20 mouse cellular contexts compared by ENCODE assay signal in genomic region chr1:135359071-135359470, GRCm38 (mm10). TPM values are rescaled to one million over a fixed set of nuclear protein-coding genes. Genes with fewer than 3 reads are reported as not detected.
DNase-seq lines count a peak whose midpoint lies in the region; ATAC-seq and TF ChIP-seq lines count a peak whose summit lies in the region.
"Had no signal": no experiment of that assay in that cellular context is flagged by ENCODE, and none has a peak within 500 bp of the region (broad histone marks: within the 10 kb centered on the region; RNA-seq: fewer than 3 reads in every experiment).

No protein-coding gene starts in this region.

- no peak for DNase-seq in heart, adult 8-10 months (ENCODE audit: low spot score)
- peak; percentile 44 for DNase-seq in kidney, postnatal 0 days (ENCODE audit: low spot score)
- no peak for DNase-seq in kidney, adult 18-20 months
- peak; percentile 33 for DNase-seq in R1 (ENCODE audit: low read depth, low spot score)
- no peak for DNase-seq in right cerebral cortex, postnatal 10 days (ENCODE audit: low spot score in 2 of 2)
- DNase-seq in layer of hippocampus, adult 8-10 months (ENCODE audit: low spot score in 2 of 2), result no peak
- DNase-seq: adrenal gland, postnatal 10 days; cerebellum, adult 8-10 months; kidney, adult 9 months; liver; lung, adult 2 months; thymus, postnatal 36 days had no signal

- no peak overlapping the region for H3K27ac ChIP-seq in heart, embryonic 12.5 days (ENCODE audit: poor library complexity, severe bottlenecking)
- no peak overlapping the region for H3K27ac ChIP-seq in kidney, postnatal 0 days
- H3K27ac ChIP-seq: embryonic facial prominence, embryonic 13.5 days; forebrain, embryonic 12.5 days; hindbrain, embryonic 13.5 days; midbrain, embryonic 10.5 days; neural tube, embryonic 15.5 days had no signal

- peak; percentile 57 for ATAC-seq in heart, embryonic 12.5 days (ENCODE audit: insufficient number of reproducible peaks, low FRiP score)
- peak; percentile 57 for ATAC-seq in kidney, postnatal 0 days (replicated peaks; ENCODE audit: low FRiP score, low read depth)

- H3K9ac ChIP-seq in heart, embryonic 12.5 days, result no peak overlapping the region
- no peak overlapping the region for H3K9ac ChIP-seq in kidney, postnatal 0 days (ENCODE audit: low read depth, low read length)
- H3K9ac ChIP-seq: embryonic facial prominence, embryonic 13.5 days; forebrain, embryonic 12.5 days; hindbrain, embryonic 13.5 days; neural tube, embryonic 15.5 days had no signal

- no peak overlapping the region for H3K4me3 ChIP-seq in heart, embryonic 12.5 days
- H3K4me3 ChIP-seq in kidney, postnatal 0 days (replicated peaks; ENCODE audit: low read depth, low read length), result no peak overlapping the region
- no peak overlapping the region for H3K4me3 ChIP-seq in myocyte
- H3K4me3 ChIP-seq: embryonic facial prominence, embryonic 13.5 days; forebrain, embryonic 12.5 days; hindbrain, embryonic 13.5 days; midbrain, embryonic 10.5 days; neural tube, embryonic 15.5 days had no signal

- H3K79me2 ChIP-seq in myocyte (ENCODE audit: control insufficient read depth, insufficient read depth), result no peaks in the 10 kb centered on the region

- no peaks in the 10 kb centered on the region for H3K27me3 ChIP-seq in heart, embryonic 12.5 days (replicated peaks)
- H3K27me3 ChIP-seq in kidney, postnatal 0 days (ENCODE audit: insufficient read depth, low read length), result no peaks in the 10 kb centered on the region
- no peaks in the 10 kb centered on the region for H3K27me3 ChIP-seq in myocyte (ENCODE audit: control insufficient read depth, insufficient read depth, insufficient read length)
- H3K27me3 ChIP-seq: embryonic facial prominence, embryonic 13.5 days; forebrain, embryonic 12.5 days; neural tube, embryonic 15.5 days had no signal

- peaks cover 8% of the 10 kb centered on the region; the same call in 1 of the 2 replicates for H3K9me3 ChIP-seq in heart, embryonic 12.5 days (replicated peaks)
- no peaks in the 10 kb centered on the region for H3K9me3 ChIP-seq in kidney, postnatal 0 days (replicated peaks; ENCODE audit: low read length)
- H3K9me3 ChIP-seq: forebrain, embryonic 12.5 days; hindbrain, embryonic 13.5 days; neural tube, embryonic 15.5 days had no signal

- H3K4me2 ChIP-seq in heart, embryonic 12.5 days, result no peak overlapping the region
- no peak overlapping the region for H3K4me2 ChIP-seq in kidney, postnatal 0 days (ENCODE audit: low read length)
- no peak overlapping the region for H3K4me2 ChIP-seq in myocyte (ENCODE audit: low read depth)
- H3K4me2 ChIP-seq: embryonic facial prominence, embryonic 13.5 days; forebrain, embryonic 12.5 days; hindbrain, embryonic 13.5 days; neural tube, embryonic 15.5 days had no signal

- H3K36me3 ChIP-seq in heart, embryonic 12.5 days, result no peaks in the 10 kb centered on the region
- no peaks in the 10 kb centered on the region for H3K36me3 ChIP-seq in kidney, postnatal 0 days (ENCODE audit: insufficient read depth, low read length)
- H3K36me3 ChIP-seq in myocyte (ENCODE audit: control insufficient read depth, insufficient read depth), result no peaks in the 10 kb centered on the region
- H3K36me3 ChIP-seq: embryonic facial prominence, embryonic 13.5 days; forebrain, embryonic 12.5 days; hindbrain, embryonic 13.5 days; midbrain, embryonic 10.5 days; neural tube, embryonic 15.5 days had no signal

- TF ChIP-seq POLR2A in myocyte (IDR thresholded peaks at IDR 0.05; ENCODE audit: insufficient read length, low read depth), result no peak

- H3ac ChIP-seq in myocyte (ENCODE audit: control insufficient read depth, insufficient read length), result no peak overlapping the region

- no peak for TF ChIP-seq CTCF in kidney, postnatal 0 days (IDR thresholded peaks at IDR 0.05; ENCODE audit: low read depth)

- peaks cover 20% of the 10 kb centered on the region for H3K4me1 ChIP-seq in heart, embryonic 12.5 days (replicated peaks)
- H3K4me1 ChIP-seq in kidney, postnatal 0 days (replicated peaks; ENCODE audit: insufficient read depth, low read length), result no peaks in the 10 kb centered on the region
- H3K4me1 ChIP-seq: embryonic facial prominence, embryonic 13.5 days; forebrain, embryonic 12.5 days; hindbrain, embryonic 13.5 days; midbrain, embryonic 10.5 days; neural tube, embryonic 15.5 days had no signal

- 24% methylated on average over 2 of the region's 2 CpGs for WGBS in heart, embryonic 12.5 days
- 7% methylated on average over 2 of the region's 2 CpGs for WGBS in kidney, postnatal 0 days

TF ChIP-seq in myocyte, 11 proteins besides CTCF, POLR2A, EP300 and RAD21:
- no peak for TF ChIP-seq CEBPB (IDR thresholded peaks at IDR 0.05; ENCODE audit: insufficient read depth, poor library complexity, severe bottlenecking)
- peak; percentile 72 for TF ChIP-seq SRF (IDR thresholded peaks at IDR 0.05; ENCODE audit: control insufficient read depth, insufficient read length, low read depth)
- TF ChIP-seq TCF12 (IDR thresholded peaks at IDR 0.05; ENCODE audit: insufficient read depth, poor library complexity, severe bottlenecking), result no peak
- TF ChIP-seq TCF3 (IDR thresholded peaks at IDR 0.05; ENCODE audit: insufficient read length, low read depth), result no peak
TF ChIP-seq in myocyte: peak in this region for 1.

RNA-seq across cellular contexts. Expression of gene Shisa4, which starts 16.0 kb away (rescaled TPM):
- polyA plus RNA-seq in heart, embryonic 12.5 days (2016; fragmentation: Nextera tagmentation; extraction: Ambion mirVana), result 32.4 and 33.3 TPM in 2 replicates
- total RNA-seq in heart, adult 8-10 months (2022), result 1 to 10 TPM; 2.3 to 3.5 (median 2.8) TPM
- polyA plus RNA-seq in kidney, postnatal 0 days (2015; fragmentation: Nextera tagmentation; extraction: Ambion mirVana), result 42.9 and 50.7 TPM in 2 replicates
- 92.0 TPM for polyA plus RNA-seq in myocyte (2012; fragmentation: generic; extraction: Trizol)
- total RNA-seq in layer of hippocampus, adult 8-10 months (2022), result 100 to 1,000 TPM; 108 to 137 (median 121) TPM
- total RNA-seq: granulocyte monocyte progenitor cell, adult 5-6 weeks had no signal

RNA-seq across cellular contexts. Expression of gene Lmod1, which starts 34.5 kb away (rescaled TPM):
- polyA plus RNA-seq in heart, embryonic 12.5 days (2016; fragmentation: Nextera tagmentation; extraction: Ambion mirVana), result 1.3 and 1.5 TPM in 2 replicates
- 1 to 10 TPM; 1.9 to 3.0 (median 2.5) TPM for total RNA-seq in heart, adult 8-10 months (2022)
- polyA plus RNA-seq in kidney, postnatal 0 days (2015; fragmentation: Nextera tagmentation; extraction: Ambion mirVana), result 2.1 and 2.9 TPM in 2 replicates
- 7.1 TPM for polyA plus RNA-seq in myocyte (2012; fragmentation: generic; extraction: Trizol)
- total RNA-seq in layer of hippocampus, adult 8-10 months (2022), result under 1 TPM; 0.70 to 0.96 (median 0.75) TPM
- total RNA-seq: granulocyte monocyte progenitor cell, adult 5-6 weeks had no signal

RNA-seq across cellular contexts. Expression of gene Timm17a, which starts 45.5 kb away (rescaled TPM):
- 350 and 368 TPM in 2 replicates for polyA plus RNA-seq in heart, embryonic 12.5 days (2016; fragmentation: Nextera tagmentation; extraction: Ambion mirVana)
- 100 to 1,000 TPM; 342 to 418 (median 385) TPM for total RNA-seq in heart, adult 8-10 months (2022)
- 314 and 318 TPM in 2 replicates for polyA plus RNA-seq in kidney, postnatal 0 days (2015; fragmentation: Nextera tagmentation; extraction: Ambion mirVana)
- 172 TPM for polyA plus RNA-seq in myocyte (2012; fragmentation: generic; extraction: Trizol)
- total RNA-seq in layer of hippocampus, adult 8-10 months (2022), result 100 to 1,000 TPM; 164 to 196 (median 187) TPM

Comparison
In these comparisons a context has a peak if more than half of its experiments do, and no peak if none do; other contexts are left out.
1. DNase-seq: peak in kidney, postnatal 0 days (single experiment) and R1 (single experiment); none in heart, adult 8-10 months (single experiment), kidney, adult 18-20 months (single experiment), right cerebral cortex, postnatal 10 days (0 of 2) and layer of hippocampus, adult 8-10 months (0 of 2).